Mouse (Mus musculus): ENCODE measurements around the gene Ackr2.

Gene Ackr2

DNA sequence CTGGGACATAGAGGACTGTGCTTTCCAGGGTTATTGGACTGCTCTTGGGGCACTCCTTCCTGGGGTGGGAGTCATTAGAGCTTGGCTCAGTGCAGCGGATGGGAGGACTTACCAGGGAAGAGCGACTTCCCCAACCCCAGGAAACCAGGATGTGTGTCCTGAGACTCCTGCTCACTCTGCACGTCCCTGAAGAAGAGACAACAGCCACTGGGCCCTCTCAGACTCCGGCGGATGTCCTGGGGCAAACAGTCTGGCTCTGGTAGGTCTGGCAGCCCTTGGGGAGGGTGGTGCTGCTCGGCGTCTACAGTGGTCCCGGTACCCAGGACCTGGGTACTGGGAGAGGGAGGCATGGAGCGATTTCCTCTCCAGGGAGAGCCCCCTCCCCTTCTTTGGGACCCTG is at the start of gene Ackr2:
TSS of gene Ackr2 (plus strand) at position 111 of the 400 bp plus-strand sequence.
- DNase-seq, result no peak

DNA sequence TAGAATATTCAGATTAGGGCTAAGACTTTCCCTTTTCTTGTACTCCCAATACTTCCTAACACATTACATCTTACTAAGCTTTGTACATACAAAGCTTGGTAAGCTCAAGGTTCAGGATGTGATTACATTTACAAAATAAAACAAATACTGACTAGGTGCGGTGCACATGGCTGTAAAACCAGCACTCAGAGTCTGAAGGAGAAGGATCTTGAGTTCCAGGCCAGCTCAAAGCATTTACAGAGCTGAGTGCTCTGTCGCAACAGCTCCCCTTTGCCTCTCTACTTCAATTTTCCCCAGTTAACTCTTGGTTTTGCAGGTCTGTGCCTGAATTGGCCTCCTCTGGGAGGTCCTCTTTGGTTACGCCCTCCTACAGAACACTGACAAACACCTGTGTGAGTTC is 43.9 kb upstream of the Ackr2 start:
- DNase-seq, result no peak

DNA sequence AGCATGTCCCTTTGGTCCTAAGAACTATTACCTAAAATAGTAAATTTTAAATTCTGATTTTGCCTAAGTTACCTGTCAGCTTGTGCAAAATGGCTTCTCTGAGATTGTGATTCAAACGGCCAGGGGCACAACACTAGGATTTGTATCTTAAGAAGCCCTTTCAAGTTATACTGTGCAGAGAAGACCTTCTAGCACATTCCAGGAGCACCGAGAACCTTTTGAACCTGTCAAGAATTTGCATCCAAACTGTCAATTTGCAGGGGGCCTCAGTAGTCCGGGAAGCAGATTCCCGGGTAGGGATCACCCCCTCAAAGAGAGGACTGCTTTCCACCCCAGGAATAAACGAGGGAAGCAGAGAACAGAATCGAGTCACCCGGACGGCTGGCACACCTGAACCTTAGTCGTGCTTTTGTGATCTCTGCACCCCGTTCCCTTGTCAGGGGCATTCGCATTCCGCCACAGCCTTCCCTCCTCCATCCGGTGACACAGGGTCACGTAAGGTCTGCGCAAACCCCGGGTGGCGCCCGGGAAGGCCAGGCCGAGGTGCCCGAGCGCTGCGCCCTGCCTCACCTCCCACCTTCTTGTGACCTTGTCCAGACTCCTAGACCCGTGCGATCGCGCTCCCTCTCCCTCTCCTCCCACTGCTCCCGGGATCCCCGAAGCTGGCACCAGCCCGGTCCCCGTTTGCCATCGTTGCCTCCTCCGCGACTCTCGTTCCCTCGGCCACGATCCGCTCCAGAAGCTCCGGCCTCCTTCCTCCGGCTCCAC is 41.3 kb upstream of the Ackr2 start:
- no peak for DNase-seq

DNA sequence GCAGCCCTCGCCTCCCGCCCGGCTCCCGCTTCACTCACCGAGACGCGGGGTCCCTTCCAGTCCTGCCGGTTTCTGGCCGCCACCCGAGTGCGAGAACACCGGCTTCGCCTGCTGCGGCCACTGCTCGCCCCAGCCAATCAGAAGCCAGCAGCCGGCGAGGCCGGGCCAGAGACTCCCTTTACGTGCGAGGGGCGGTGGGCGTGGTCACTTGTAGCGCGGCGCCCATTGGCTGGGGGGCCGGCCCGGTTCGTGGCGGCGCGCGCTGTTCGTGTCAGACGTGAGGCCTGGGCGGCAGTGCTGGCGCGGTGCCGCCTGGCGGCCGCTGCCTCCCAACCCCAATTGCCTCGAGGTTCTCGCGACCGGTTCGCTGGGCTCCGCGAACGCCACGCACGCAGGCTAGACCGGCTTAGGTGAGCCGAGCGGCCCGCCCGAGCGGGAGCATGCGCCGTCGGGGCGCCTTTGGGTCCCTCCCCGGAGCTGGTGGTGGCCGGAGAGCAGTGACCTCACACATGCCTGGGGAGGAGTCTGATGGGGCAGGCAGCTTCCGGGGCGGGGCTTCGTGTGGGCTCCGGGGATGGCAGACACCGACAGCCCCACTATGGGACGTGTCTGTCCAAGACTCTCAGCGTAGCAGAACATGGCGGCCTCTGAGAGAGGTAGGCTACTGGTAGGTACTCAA is 40.5 kb upstream of the Ackr2 start:
- DNase-seq, result peak; percentile 96

DNA sequence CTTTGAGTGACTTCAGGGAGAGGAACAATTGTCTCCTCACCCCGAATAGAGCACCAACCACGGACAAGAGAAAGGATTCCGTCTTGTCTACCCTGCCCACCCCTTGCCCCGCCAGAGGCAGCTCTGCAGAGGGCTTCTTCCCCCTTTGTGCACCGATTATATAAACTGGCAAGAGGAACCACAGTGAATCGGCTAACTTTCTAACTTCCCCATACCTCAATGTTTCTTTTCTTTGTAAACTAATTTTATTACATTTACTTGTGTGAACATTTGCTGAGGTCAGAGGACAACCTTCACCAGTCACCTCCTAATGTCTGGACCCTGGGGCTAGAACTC is 40.0 kb upstream of the Ackr2 start, which contains the start of gene Higd1a:
TSS of gene Higd1a (minus strand) at position 210 of the 336 bp plus-strand sequence.
- DNase-seq, result no peak

DNA sequence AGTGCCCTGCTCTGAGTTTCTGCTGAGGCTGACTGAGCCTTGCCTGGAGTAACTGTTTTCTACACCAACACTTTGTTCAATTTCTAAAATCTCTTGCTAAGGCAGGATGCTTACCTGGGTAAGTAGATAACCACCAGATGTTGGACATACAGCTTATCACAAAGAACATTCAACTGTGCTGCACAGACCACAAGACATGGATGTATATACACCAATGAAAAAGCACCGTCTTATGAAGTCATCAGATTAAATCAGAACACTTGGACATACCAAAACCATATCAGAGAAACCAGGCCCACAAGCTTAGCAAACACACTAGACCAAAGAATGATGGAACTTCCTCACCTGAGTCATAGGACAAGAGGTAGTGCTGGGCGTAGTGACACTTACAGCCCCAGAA is 38.8 kb upstream of the Ackr2 start:
- DNase-seq, result no peak

DNA sequence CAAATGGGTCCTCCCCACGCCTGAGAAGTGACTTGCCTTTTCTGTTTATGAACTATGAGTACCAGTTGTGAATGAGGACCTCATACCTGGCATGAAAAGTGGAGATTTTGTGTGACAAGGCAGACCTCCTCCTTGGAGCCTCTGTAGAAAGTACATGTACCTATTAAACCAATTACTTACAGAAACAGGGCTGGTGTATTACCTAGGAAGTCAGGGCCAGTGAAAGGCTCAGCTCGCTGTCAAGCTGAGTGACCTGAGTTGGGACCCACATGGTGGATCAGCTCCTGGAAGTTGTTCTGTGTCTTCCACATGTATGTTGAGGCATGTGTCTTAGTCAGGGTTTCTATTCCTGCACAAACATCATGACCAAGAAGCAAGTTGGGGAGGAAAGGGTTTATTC is 37.2 kb upstream of the Ackr2 start:
- DNase-seq, result no peak

DNA sequence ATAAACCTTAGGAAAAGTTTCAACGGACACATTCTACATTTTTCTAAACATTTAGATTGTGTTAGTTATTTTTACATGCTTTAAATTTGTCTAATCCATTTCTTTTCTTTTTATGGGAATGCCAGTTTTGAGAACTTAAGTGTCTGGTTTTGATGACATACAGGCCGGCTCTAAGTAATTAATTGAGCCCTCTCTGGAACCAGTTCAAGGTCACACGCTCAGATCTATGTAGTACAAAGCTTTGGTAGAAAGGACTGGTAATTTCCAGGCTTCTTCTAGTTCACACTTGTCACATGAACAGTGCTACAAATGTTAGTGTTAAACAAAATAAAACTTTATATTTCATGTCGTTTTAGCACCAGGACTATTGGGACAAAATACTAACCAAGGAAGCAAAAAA is 33.3 kb upstream of the Ackr2 start:
- no peak for DNase-seq

DNA sequence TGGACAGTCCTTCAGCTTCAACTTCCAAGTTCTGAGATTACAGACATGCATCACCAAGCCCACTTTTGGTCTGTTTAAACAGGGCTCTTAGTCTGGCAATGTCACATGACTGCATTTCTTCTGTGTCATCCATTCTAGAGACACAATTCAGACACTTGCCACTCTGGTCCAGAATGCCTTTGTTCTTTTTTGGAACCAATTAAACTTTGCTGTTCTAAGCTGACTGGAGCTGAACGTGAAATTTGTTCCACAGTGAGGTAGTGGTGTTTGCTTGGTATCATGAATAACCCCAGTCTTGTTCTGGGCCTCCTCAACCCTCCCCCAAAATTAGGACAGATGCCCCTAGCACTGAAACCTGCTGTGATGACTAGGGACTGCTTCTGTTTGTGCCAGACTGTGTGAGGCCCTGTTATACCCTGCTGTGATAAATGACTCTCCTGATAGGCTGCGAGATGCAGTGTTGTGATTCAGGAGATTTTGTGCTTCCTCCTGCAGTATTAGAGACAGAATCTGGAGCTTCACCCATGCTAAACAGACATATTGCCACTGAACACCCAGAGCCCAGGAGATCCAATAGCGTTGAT is 32.6 kb upstream of the Ackr2 start:
- no peak for DNase-seq

DNA sequence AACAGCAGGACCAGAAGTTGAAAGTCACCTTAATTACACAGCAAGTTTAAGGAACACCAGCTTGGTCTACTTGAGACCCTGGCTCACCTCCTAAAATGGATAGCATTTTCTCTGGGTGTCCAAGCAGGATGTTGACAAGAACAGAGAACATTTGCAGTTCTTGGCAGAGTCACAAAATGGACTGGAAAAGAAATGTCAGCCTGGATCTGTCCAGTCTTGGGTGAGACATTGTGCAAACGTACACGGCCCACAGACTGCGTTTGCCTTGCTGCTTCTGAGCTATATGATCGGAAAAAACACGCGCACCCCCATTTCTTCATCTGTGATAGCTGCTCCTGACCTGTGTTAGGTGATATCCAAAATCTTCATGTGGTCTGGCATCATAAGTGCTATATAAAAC is 30.5 kb upstream of the Ackr2 start:
- no peak for DNase-seq

DNA sequence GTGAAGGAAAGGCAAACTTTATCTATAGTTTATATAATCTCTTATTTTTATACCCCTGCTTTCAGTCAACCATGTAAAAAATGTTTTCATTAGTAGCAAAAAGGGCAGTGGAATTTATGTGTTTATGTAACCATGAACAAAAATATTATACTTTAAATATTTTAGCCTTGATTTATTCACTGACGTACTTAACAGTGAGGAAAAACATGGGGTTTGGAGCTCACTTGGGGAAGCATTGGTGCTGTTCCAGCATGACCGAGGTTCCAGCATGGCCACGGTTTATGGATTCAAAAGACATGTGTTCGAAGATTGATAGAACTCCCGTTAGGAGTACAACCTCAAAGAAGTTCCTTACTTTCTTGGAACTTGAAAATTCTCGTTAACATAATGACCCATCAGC is 29.9 kb upstream of the Ackr2 start:
- DNase-seq, result no peak

DNA sequence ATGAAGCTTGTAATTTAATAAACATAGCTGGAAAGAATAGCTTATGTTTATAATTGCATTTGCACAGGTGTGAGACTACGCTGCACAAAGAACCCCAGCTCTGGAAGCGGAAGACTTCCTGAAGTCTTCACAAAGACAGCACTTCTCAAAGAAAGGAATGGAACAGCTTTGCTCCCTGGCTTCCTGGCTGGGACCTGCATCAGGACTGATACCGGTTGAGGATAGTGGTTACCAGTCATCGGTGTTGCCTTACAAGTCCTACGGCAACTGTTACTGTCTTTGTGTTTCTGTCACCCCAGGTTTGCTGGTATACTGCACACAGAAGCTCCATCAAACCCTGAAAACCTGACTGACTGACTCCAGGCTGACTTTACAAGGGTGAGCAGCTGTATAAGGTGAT is 28.7 kb upstream of the Ackr2 start:
- DNase-seq, result no peak

DNA sequence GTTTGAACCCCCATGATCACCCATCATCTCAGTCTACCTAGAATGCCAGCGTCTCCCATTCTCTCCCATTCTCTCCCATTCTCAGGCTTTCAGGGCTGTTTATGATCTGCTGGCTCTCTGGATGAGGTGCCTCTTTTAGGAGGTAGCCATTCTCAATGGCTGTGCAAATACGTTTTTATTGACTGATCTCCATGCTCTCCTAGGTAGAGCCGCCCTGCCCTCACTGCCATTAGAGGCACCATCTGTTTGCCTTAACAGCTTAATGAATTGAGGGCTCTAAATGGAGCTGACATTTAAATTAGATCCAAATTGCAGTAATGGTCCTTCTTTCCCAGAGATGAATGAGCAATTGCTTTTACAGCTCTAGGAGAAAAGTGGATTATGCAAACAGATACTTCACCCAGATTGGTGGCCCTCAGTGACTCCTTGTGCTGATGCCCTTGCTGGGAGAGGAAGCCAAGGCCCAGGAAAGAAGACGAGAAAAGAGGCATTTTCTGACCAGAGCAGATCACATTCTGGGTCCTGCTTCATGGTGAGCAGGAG is 28.1 kb upstream of the Ackr2 start:
- DNase-seq, result no peak

DNA sequence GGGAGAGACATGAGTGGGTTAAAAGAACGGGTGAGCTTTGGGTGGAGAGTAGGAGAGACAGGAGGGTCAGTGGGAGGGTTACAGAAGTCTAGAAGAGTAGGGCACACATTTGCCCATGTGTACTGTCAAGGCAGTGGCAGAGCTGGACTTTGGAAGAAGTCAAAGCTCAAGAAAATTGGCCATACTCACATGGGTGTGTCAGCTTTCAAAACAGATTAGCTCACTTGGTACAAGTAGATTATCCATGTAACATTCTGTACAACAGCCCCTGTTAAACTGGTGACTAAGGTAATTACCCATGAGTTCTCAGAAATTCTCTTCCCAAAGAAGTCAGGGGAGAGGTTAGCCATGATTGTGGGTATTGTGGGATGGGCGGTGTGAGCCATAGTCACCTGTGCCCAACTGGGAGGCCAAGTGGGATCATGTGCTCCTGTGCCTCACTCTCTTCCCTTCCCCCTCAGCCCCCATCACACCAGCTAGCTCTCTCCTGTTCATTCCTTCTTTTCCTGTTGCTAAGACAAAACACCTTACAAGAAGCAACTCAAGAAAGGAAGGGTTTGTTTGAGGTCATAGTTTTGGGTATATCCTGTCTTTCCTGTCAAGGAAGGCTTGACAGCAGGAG is 26.0 kb upstream of the Ackr2 start:
- DNase-seq, result no peak

DNA sequence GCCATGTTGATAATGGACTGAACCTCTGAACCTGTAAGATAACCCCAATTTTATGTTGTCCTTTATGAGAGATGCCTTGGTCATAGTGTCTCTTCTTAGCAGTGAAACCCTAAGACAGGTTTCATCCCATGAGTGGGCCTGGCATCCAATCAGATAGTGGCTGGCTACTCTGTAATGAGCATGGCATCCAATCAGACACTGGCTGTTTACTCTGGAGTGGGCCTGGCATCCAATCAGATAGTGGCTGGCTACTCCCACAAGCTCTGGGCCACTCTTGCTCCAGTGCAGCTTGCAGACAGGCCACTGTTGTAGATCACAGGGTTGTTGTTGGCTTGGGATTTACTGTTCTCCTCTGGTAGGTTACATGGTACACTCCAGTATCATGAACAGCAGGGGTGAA is 24.6 kb upstream of the Ackr2 start:
- DNase-seq, result no peak

DNA sequence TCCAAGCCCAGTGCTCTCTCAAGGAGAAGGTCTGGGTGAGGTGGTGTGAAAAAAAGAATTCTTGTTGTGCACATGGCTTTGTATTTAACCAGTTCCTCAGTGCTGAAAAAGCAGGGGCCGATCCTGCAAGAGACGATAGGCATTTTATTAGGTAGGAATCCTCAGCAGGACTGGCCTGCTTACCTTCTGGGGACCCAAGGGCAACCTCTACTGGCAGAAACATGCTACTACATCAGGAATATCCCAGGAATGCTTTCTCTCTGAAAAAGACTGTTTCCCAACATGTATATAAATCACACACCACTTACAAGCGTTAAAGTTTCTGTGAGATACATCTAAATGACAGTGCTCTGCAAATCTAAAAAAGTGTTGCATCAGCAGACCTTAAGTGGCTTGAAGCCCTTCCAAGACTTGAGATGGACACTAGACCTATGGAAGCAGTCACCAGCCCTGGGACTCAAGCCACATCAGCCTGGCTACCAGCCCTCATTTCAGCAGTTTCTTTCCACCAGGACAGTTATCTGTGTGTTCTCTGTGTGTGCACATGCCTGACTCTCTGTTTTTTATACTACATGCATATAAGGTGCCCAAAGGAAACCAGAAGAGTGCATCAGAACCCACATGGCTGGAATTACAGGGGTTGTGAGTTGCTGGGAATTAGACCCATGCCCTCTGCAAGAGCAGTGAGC is 21.0 kb upstream of the Ackr2 start:
- no peak for DNase-seq

DNA sequence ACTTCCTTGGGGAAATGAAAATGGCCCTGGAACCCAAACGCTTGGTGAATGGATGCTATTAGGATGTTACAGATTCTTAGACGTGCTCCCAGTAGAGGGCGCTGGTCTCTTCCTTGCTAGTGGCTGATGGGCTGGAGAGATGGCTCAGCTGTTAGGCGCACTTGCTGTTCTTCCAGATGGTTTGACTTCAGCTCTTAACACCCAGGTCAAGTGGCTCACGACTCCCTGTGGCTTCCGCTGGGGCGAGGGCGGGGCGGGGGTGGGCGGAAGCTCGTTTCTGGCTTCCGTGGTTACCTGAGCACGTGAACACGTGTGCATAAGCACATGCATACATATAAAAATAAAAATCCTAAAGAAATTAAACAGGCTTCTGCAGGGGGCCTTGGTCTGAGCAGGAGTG is 17.3 kb upstream of the Ackr2 start:
- DNase-seq, result peak; percentile 50 to 66

DNA sequence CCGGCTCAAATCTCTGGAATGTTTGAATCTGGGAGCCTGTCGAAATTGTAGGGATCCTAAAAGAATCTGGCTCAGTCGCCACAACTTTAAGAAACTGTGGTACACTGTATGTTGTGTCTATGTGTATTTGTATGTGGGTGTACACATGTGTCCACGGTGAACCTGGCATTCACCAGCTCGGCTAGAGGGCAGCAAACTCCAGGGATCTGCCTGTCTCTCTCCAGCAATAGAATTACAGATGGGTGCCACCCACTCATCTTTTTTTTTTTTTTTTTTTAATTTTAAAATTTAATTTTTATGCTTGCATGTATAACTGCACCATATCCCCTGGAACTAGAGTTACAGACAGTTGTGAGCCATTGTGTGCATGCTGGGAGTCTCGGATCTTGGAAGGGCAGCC is 16.9 kb upstream of the Ackr2 start:
- no peak for DNase-seq

DNA sequence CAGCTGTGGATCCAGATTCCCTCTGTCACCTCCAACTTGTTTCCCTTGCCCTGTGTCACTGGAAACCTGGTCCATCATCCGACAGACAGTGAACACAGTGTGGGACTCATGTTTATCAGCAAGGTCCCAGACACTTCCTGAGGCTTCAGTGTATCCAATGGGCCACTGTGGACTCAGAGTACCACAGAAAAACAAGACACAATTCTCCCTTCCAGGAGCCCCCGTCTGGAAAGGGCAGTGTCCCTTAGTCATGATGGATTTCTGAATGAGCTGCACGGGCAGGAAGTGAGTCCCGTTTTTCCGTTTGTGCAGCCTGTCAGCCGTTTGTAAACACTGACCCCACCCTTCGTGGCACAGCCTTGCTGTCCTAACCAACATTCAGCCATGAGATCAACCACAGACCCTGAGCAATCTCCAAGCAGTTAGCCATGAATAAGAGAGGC is 16.1 kb upstream of the Ackr2 start:
- DNase-seq, result no peak

DNA sequence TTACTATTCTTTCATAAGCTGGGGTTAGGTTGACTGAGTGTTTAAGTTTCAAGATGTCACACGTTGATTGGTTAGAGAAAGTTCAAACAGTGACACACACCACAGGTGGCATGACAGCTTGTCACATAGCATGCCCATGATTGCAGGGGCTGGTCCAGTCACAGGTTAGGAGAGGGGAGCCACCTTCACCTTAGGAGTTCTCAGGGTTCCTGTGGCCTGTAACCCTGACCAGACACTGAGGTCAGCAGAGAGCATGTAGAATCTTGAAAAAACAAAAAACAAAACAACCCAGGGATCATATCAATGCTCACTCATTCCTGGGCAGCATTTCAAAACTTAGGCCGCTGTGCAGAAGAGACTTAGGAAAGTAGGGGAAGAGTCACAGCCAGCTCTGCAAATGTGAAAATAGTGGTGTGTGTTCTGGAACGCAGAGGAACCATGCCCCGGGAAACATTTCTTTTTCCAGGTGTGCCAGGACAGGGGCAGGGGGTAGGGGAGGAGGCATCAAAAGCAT is 8.2 kb upstream of the Ackr2 start:
- DNase-seq, result no peak

DNA sequence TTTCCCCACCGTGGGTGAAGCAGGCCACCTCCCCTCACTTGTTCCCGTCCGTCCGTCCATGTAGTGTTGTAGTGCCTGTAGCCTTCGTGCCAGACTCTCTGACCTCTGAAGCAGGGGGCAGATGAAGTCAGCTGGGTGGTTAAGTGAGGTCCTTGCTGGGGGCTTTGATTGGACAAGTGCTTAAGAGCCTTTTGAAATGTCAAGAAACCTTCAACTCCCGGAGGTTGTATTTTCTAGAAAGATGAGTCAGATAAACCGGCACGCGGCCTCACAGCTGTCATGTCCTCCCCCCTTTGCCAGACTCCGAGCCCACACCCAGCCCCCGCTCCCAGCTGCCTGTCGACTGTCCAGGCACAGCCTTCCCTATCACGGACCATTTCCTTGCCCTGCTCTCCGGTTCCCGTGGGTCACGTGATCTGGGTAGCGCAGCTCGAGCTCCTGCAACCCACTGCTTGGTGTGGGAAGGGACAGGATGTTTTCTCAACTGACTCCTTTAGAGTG is 7.7 kb upstream of the Ackr2 start:
- peak; percentile 35 to 45 for DNase-seq

DNA sequence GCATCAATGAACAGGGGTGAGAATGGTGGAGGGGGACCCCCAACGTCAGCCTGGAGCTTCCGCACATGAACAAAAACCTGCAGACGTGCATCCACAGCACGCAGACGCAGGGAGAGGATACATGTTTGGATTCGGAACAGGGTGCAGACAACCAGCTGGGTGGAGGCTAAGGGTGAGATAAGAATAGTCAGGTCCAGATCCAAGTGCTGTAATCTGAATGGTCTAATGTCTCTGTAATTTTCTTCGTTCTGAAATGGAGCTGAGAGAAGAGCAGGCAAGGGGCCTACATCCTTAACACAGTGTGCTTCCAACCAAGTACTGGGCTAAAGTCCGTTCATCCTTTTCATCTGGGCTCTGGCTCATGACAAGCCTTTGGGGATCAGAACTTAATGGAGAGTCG is 6.9 kb upstream of the Ackr2 start:
- DNase-seq, result no peak
